Mouse (Mus musculus) limb, embryonic 15.5 days (tissue): ENCODE measurements around the gene S1pr3. TPM values are rescaled to one million over a fixed set of nuclear protein-coding genes. Genes with fewer than 3 reads are reported as not detected.
A peak's percentile ranks its signal among the peaks of the same experiment; 100 is the strongest.

Source experiments
- ATAC-seq: fragments of 200-750 bp; cut with Nextera tagmentation; 2 replicates; pipeline ENCODE4 v1.8.0; 2017; ENCODE audit warnings: low read depth, moderate TSS enrichment; ENCODE audit not compliant: insufficient number of reproducible peaks, low FRiP score, low TSS enrichment
- H3K27ac ChIP-seq: fragments of 300-500 bp; sonication (generic); 2 replicates; pipeline ENCODE4 v1.5.1; 2015; ENCODE audit warnings: moderate library complexity, mild to moderate bottlenecking, inconsistent platforms
- H3K27me3 ChIP-seq: fragments of 300-500 bp; sonication (generic); 2 replicates; pipeline ENCODE4 v1.6.1; 2015; ENCODE audit warnings: inconsistent platforms
- H3K36me3 ChIP-seq: fragments of 300-500 bp; sonication (generic); 2 replicates; pipeline ENCODE4 v1.6.1; 2015; ENCODE audit warnings: inconsistent platforms
- H3K4me1 ChIP-seq: fragments of 300-500 bp; sonication (generic); 2 replicates; pipeline ENCODE4 v1.6.1; 2015; ENCODE audit warnings: inconsistent platforms
- H3K4me2 ChIP-seq: fragments of 300-500 bp; sonication (generic); 2 replicates; pipeline ENCODE4 v1.6.1; 2015; ENCODE audit warnings: mild to moderate bottlenecking, inconsistent platforms
- H3K4me3 ChIP-seq: fragments of 300-500 bp; sonication (generic); 2 replicates; pipeline ENCODE4 v1.5.1; 2015; ENCODE audit warnings: mild to moderate bottlenecking, inconsistent platforms
- H3K9ac ChIP-seq: fragments of 300-500 bp; sonication (generic); 2 replicates; pipeline ENCODE4 v1.6.1; 2015; ENCODE audit warnings: inconsistent platforms
- H3K9me3 ChIP-seq: fragments of 300-500 bp; sonication (generic); 2 replicates; pipeline ENCODE4 v1.6.1; 2016; ENCODE audit warnings: inconsistent platforms
- WGBS: fragments of 180-500 bp; shearing (Covaris S2); methylation state at CpG from one replicate; pipeline ENCODE4 v1.1.7; 2015; 5-methylcytosine and 5-hydroxymethylcytosine counted together
- polyA plus RNA-seq: library from polyadenylated mRNA; unstranded; fragments of >200 nt; fragmentation: Nextera tagmentation; extraction: Ambion mirVana; gene quantifications from 2 replicates; pipeline ENCODE4 v1.2.1, GENCODE M21; 2015

S1pr3 gene
- polyA plus RNA-seq, 1 experiment from 2014 or later, result 109 TPM

- H3K4me1 ChIP-seq, result peaks cover under 1% of the 10 kb centered on the region; the same call in 1 of the 2 replicates
- H3K4me2 ChIP-seq, result no peak overlapping the region
- ATAC-seq, result no peak
- no peaks in the 10 kb centered on the region for H3K27me3 ChIP-seq
- H3K36me3 ChIP-seq, result no peaks in the 10 kb centered on the region
- H3K9me3 ChIP-seq, result no peaks in the 10 kb centered on the region
- no peak overlapping the region for H3K4me3 ChIP-seq
- WGBS, result 86% methylated on average over 2 of the region's 2 CpGs
- no peak overlapping the region for H3K9ac ChIP-seq
- no peak overlapping the region for H3K27ac ChIP-seq
Observed at GRCm38 (mm10) chr13:51384899-51385298, 23.5 kb upstream of the S1pr3 start.

GRCm38 (mm10) chr13:51387908-51388307, 20.5 kb upstream of the S1pr3 start:
- H3K36me3 ChIP-seq, result no peaks in the 10 kb centered on the region
- peaks cover 13% of the 10 kb centered on the region for H3K4me1 ChIP-seq
- no peak for ATAC-seq
- H3K4me3 ChIP-seq, result no peak overlapping the region
- H3K9me3 ChIP-seq, result no peaks in the 10 kb centered on the region
- no peak overlapping the region for H3K27ac ChIP-seq
- H3K9ac ChIP-seq, result no peak overlapping the region
- WGBS, result 65% methylated on average over 4 of the region's 4 CpGs
- no peaks in the 10 kb centered on the region for H3K27me3 ChIP-seq
- H3K4me2 ChIP-seq, result no peak overlapping the region

GRCm38 (mm10) chr13:51390398-51390797, 18.0 kb upstream of the S1pr3 start:
- H3K27me3 ChIP-seq, result no peaks in the 10 kb centered on the region
- H3K4me3 ChIP-seq, result no peak overlapping the region
- no peak overlapping the region for H3K9ac ChIP-seq
- no peak overlapping the region for H3K4me2 ChIP-seq
- peaks cover 13% of the 10 kb centered on the region for H3K4me1 ChIP-seq
- 30% methylated on average over 4 of the region's 4 CpGs for WGBS
- no peaks in the 10 kb centered on the region for H3K36me3 ChIP-seq
- H3K27ac ChIP-seq, result peak overlapping the region; percentile 35; the same call in 1 of the 2 replicates
- no peaks in the 10 kb centered on the region for H3K9me3 ChIP-seq
- ATAC-seq, result no peak

- Histone ChIP-seq H3K4me3 (no peak overlapping the region), H3K27me3 (no peaks in the 10 kb centered on the region), H3K9me3 (no peaks in the 10 kb centered on the region), H3K27ac (no peak overlapping the region), H3K9ac (no peak overlapping the region), H3K36me3 (no peaks in the 10 kb centered on the region), H3K4me2 (no peak overlapping the region), H3K4me1 (peaks cover 13% of the 10 kb centered on the region)
- WGBS, result 78% methylated on average over 6 of the region's 6 CpGs
- ATAC-seq, result no peak
Observed at GRCm38 (mm10) chr13:51391359-51391916, 17.0 kb upstream of the S1pr3 start.

GRCm38 (mm10) chr13:51392256-51392655, 16.2 kb upstream of the S1pr3 start:
- Histone ChIP-seq H3K36me3 (no peaks in the 10 kb centered on the region), H3K4me1 (peaks cover 13% of the 10 kb centered on the region), H3K4me2 (no peak overlapping the region), H3K9me3 (no peaks in the 10 kb centered on the region), H3K27me3 (no peaks in the 10 kb centered on the region), H3K27ac (no peak overlapping the region), H3K9ac (no peak overlapping the region), H3K4me3 (no peak overlapping the region)
- 56% methylated on average over 1 of the region's 1 CpGs for WGBS
- ATAC-seq, result no peak

- no peak overlapping the region for H3K27ac ChIP-seq
- H3K4me1 ChIP-seq, result peaks cover 12% of the 10 kb centered on the region; the same call in 1 of the 2 replicates
- no peak overlapping the region for H3K4me3 ChIP-seq
- ATAC-seq, result no peak
- no peak overlapping the region for H3K9ac ChIP-seq
- no peaks in the 10 kb centered on the region for H3K36me3 ChIP-seq
- no peaks in the 10 kb centered on the region for H3K27me3 ChIP-seq
- no peaks in the 10 kb centered on the region for H3K9me3 ChIP-seq
- WGBS, result 70% methylated on average over 6 of the region's 6 CpGs
- H3K4me2 ChIP-seq, result no peak overlapping the region
Observed at GRCm38 (mm10) chr13:51397861-51398260, 10.6 kb upstream of the S1pr3 start.

GRCm38 (mm10) chr13:51399562-51399961, 8.9 kb upstream of the S1pr3 start:
- Histone ChIP-seq H3K9ac (no peak overlapping the region), H3K9me3 (no peaks in the 10 kb centered on the region), H3K4me1 (peaks cover 12% of the 10 kb centered on the region; the same call in 1 of the 2 replicates), H3K27ac (no peak overlapping the region), H3K27me3 (no peaks in the 10 kb centered on the region), H3K4me3 (no peak overlapping the region), H3K4me2 (no peak overlapping the region), H3K36me3 (no peaks in the 10 kb centered on the region)
- 89% methylated on average over 3 of the region's 3 CpGs for WGBS
- ATAC-seq, result no peak

- Histone ChIP-seq H3K27me3 (no peaks in the 10 kb centered on the region), H3K4me3 (peak overlapping the region; percentile 37), H3K4me1 (peaks cover 12% of the 10 kb centered on the region; the same call in 1 of the 2 replicates), H3K9ac (peak overlapping the region; percentile 10; the same call in 1 of the 2 replicates), H3K27ac (peak overlapping the region; percentile 54), H3K4me2 (peak overlapping the region; percentile 79), H3K9me3 (no peaks in the 10 kb centered on the region), H3K36me3 (no peaks in the 10 kb centered on the region)
- 10% methylated on average over 14 of the region's 14 CpGs for WGBS
- peak; percentile 57; the same call in 1 of the 2 replicates for ATAC-seq
Observed at GRCm38 (mm10) chr13:51400186-51400719, 8.2 kb upstream of the S1pr3 start.

GRCm38 (mm10) chr13:51400736-51401501, 7.5 kb upstream of the S1pr3 start:
- Histone ChIP-seq H3K27me3 (no peaks in the 10 kb centered on the region), H3K4me2 (peak overlapping the region; percentile 79), H3K4me1 (peaks cover 12% of the 10 kb centered on the region; the same call in 1 of the 2 replicates), H3K9ac (peak overlapping the region; percentile 10; the same call in 1 of the 2 replicates), H3K27ac (peak overlapping the region; percentile 54), H3K9me3 (no peaks in the 10 kb centered on the region), H3K4me3 (peak overlapping the region; percentile 37), H3K36me3 (no peaks in the 10 kb centered on the region)
- peak; percentile 17; the same call in 1 of the 2 replicates for ATAC-seq
- WGBS, result 7% methylated on average over 20 of the region's 20 CpGs

GRCm38 (mm10) chr13:51404566-51404965, 3.9 kb upstream of the S1pr3 start:
- Histone ChIP-seq H3K4me3 (no peak overlapping the region), H3K4me1 (peaks cover 30% of the 10 kb centered on the region), H3K4me2 (no peak overlapping the region), H3K27me3 (no peaks in the 10 kb centered on the region), H3K9ac (no peak overlapping the region), H3K9me3 (no peaks in the 10 kb centered on the region), H3K27ac (no peak overlapping the region), H3K36me3 (no peaks in the 10 kb centered on the region)
- 79% methylated on average over 4 of the region's 4 CpGs for whole genome bisulfite sequencing
- no peak for ATAC-seq

- H3K4me3 ChIP-seq, result no peak overlapping the region
- no peaks in the 10 kb centered on the region for H3K9me3 ChIP-seq
- no peak overlapping the region for H3K9ac ChIP-seq
- H3K27ac ChIP-seq, result no peak overlapping the region
- H3K27me3 ChIP-seq, result no peaks in the 10 kb centered on the region
- H3K4me2 ChIP-seq, result no peak overlapping the region
- H3K36me3 ChIP-seq, result no peaks in the 10 kb centered on the region
- H3K4me1 ChIP-seq, result peaks cover 30% of the 10 kb centered on the region
- no peak for ATAC-seq
- WGBS, result 88% methylated on average over 13 of the region's 13 CpGs
Observed at GRCm38 (mm10) chr13:51405731-51406320, 2.6 kb upstream of the S1pr3 start.
